In the genomic region with DNA sequence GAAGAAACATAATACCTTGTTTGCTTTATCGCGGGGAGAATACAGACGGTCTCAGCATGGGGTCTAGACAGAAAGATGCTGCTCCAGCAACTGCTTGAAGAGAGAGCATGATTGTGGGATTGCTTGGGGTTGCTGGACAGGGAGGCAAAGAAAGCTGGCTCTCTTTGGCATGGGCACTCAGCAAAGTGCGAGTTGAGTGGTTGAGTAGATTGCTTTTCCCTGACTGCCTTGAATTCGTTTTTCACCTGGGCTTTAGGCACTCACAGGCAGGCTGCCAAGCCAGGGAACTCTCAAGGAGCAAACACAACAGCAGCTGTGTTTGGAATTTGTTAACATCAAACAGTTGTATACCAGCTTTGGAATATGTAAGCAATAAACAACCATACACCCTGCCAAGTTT, we compare ENCODE assay signal across 18 mouse cellular contexts. TPM values are rescaled to one million over a fixed set of nuclear protein-coding genes. Genes with fewer than 3 reads are reported as not detected.
DNase-seq lines count a peak whose midpoint lies in the region; ATAC-seq and TF ChIP-seq lines count a peak whose summit lies in the region.
"Had no signal": no experiment of that assay in that cellular context is flagged by ENCODE, and none has a peak within 500 bp of the region (broad histone marks: within the 10 kb centered on the region; RNA-seq: fewer than 3 reads in every experiment).

Gene 1700019D03Rik (minus strand): TSS at position 101 of the 400 bp plus-strand sequence.

- no peak within 1 kb of the TSS for H3K4me2 ChIP-seq in midbrain, embryonic 13.5 days (replicated peaks)
- H3K4me2 ChIP-seq in midbrain, embryonic 15.5 days: no peak within 1 kb of the TSS
- no peak within 1 kb of the TSS for H3K4me2 ChIP-seq in intestine, postnatal 0 days (replicated peaks; ENCODE audit: low read depth)
- no peak within 1 kb of the TSS for H3K4me2 ChIP-seq in hindbrain, embryonic 16.5 days (ENCODE audit: low read length)
- H3K4me2 ChIP-seq: embryonic facial prominence, embryonic 13.5 days; hindbrain, embryonic 12.5 days; lung, embryonic 14.5 days had no signal

- no peaks in the 10 kb centered on the region for H3K27me3 ChIP-seq in midbrain, embryonic 13.5 days
- no peaks in the 10 kb centered on the region for H3K27me3 ChIP-seq in midbrain, embryonic 15.5 days (replicated peaks)
- H3K27me3 ChIP-seq in intestine, postnatal 0 days (replicated peaks; ENCODE audit: control insufficient read depth, insufficient read depth, low read length): no peaks in the 10 kb centered on the region
- H3K27me3 ChIP-seq in hindbrain, embryonic 16.5 days (replicated peaks; ENCODE audit: control insufficient read depth, insufficient read depth, low read length): no peaks in the 10 kb centered on the region
- H3K27me3 ChIP-seq: embryonic facial prominence, embryonic 13.5 days; hindbrain, embryonic 12.5 days had no signal

- no peak within 1 kb of the TSS for H3K4me3 ChIP-seq in layer of hippocampus, adult 2 months
- no peak within 1 kb of the TSS for H3K4me3 ChIP-seq in midbrain, embryonic 13.5 days (replicated peaks)
- H3K4me3 ChIP-seq in midbrain, embryonic 15.5 days: no peak within 1 kb of the TSS
- no peak within 1 kb of the TSS for H3K4me3 ChIP-seq in intestine, postnatal 0 days (ENCODE audit: low read depth, low read length)
- H3K4me3 ChIP-seq in hindbrain, embryonic 16.5 days (ENCODE audit: low read length): no peak within 1 kb of the TSS
- H3K4me3 ChIP-seq: embryonic facial prominence, embryonic 13.5 days; heart, adult 2 months; hindbrain, embryonic 12.5 days had no signal

- no peak for ATAC-seq in midbrain, embryonic 13.5 days
- no peak for ATAC-seq in midbrain, embryonic 15.5 days (replicated peaks)
- ATAC-seq in intestine, postnatal 0 days: no peak
- ATAC-seq in hindbrain, embryonic 16.5 days: no peak

- H3K9me3 ChIP-seq in midbrain, embryonic 13.5 days: no peaks in the 10 kb centered on the region
- H3K9me3 ChIP-seq in midbrain, embryonic 15.5 days: no peaks in the 10 kb centered on the region
- no peaks in the 10 kb centered on the region for H3K9me3 ChIP-seq in intestine, postnatal 0 days (ENCODE audit: control insufficient read depth)
- no peaks in the 10 kb centered on the region for H3K9me3 ChIP-seq in hindbrain, embryonic 16.5 days (ENCODE audit: control insufficient read depth, low read length)
- H3K9me3 ChIP-seq: embryonic facial prominence, embryonic 13.5 days; hindbrain, embryonic 12.5 days had no signal

- no peaks in the 10 kb centered on the region for H3K36me3 ChIP-seq in midbrain, embryonic 13.5 days
- no peaks in the 10 kb centered on the region for H3K36me3 ChIP-seq in midbrain, embryonic 15.5 days (replicated peaks)
- H3K36me3 ChIP-seq in intestine, postnatal 0 days (ENCODE audit: control insufficient read depth, insufficient read depth): no peaks in the 10 kb centered on the region
- H3K36me3 ChIP-seq in hindbrain, embryonic 16.5 days (ENCODE audit: control insufficient read depth, insufficient read depth, low read length): no peaks in the 10 kb centered on the region
- H3K36me3 ChIP-seq: embryonic facial prominence, embryonic 13.5 days; hindbrain, embryonic 12.5 days had no signal

- peak within 1 kb of the TSS; percentile 43 for H3K27ac ChIP-seq in layer of hippocampus, adult 2 months
- H3K27ac ChIP-seq in midbrain, embryonic 13.5 days: peak within 1 kb of the TSS; percentile 35; the same call in 1 of the 2 replicates
- H3K27ac ChIP-seq in midbrain, embryonic 15.5 days: no peak within 1 kb of the TSS
- H3K27ac ChIP-seq in intestine, postnatal 0 days (ENCODE audit: low read depth, low read length): no peak within 1 kb of the TSS
- H3K27ac ChIP-seq in hindbrain, embryonic 16.5 days (ENCODE audit: low read depth, low read length): no peak within 1 kb of the TSS
- H3K27ac ChIP-seq: embryonic facial prominence, embryonic 13.5 days; heart, adult 2 months; hindbrain, embryonic 12.5 days had no signal

- peak; percentile 20 for DNase-seq in cerebellum, adult 9-10 months
- no peak for DNase-seq in cerebellum, postnatal 36 days
- DNase-seq in layer of hippocampus, adult 2 months (ENCODE audit: low spot score in 2 of 2): no peak
- DNase-seq in layer of hippocampus, adult 9-11 months: no peak
- DNase-seq: adrenal gland, adult 2 months; gastrocnemius, postnatal 14 days; heart, adult 2 months; kidney, adult 18-20 months; kidney, postnatal 25 days; lung, embryonic 14.5 days; right cerebral cortex, adult 18-20 months had no signal

- no peak for TF ChIP-seq CTCF in layer of hippocampus, adult 2 months (conservative IDR thresholded peaks at IDR 0.05)
- TF ChIP-seq CTCF in intestine, postnatal 0 days (IDR thresholded peaks at IDR 0.05; ENCODE audit: low read depth): no peak

- 73% methylated on average over 5 of the region's 5 CpGs for WGBS in midbrain, embryonic 13.5 days
- WGBS in midbrain, embryonic 15.5 days: 63% methylated on average over 5 of the region's 5 CpGs
- WGBS in intestine, postnatal 0 days: 52% methylated on average over 5 of the region's 5 CpGs
- 52% methylated on average over 5 of the region's 5 CpGs for WGBS in hindbrain, embryonic 16.5 days

- H3K4me1 ChIP-seq in midbrain, embryonic 13.5 days (replicated peaks): no peaks in the 10 kb centered on the region
- H3K4me1 ChIP-seq in midbrain, embryonic 15.5 days: no peaks in the 10 kb centered on the region
- H3K4me1 ChIP-seq in intestine, postnatal 0 days (replicated peaks; ENCODE audit: control insufficient read depth, insufficient read depth, low read length): no peaks in the 10 kb centered on the region
- H3K4me1 ChIP-seq in hindbrain, embryonic 16.5 days (ENCODE audit: control insufficient read depth, insufficient read depth, low read depth, low read length): no peaks in the 10 kb centered on the region
- H3K4me1 ChIP-seq: embryonic facial prominence, embryonic 13.5 days; hindbrain, embryonic 12.5 days had no signal

- no peak within 1 kb of the TSS for H3K9ac ChIP-seq in midbrain, embryonic 13.5 days (replicated peaks)
- H3K9ac ChIP-seq in midbrain, embryonic 15.5 days: no peak within 1 kb of the TSS
- H3K9ac ChIP-seq in intestine, postnatal 0 days (ENCODE audit: low read depth, low read length): no peak within 1 kb of the TSS
- H3K9ac ChIP-seq in hindbrain, embryonic 16.5 days (ENCODE audit: low read depth, low read length): no peak within 1 kb of the TSS
- H3K9ac ChIP-seq: embryonic facial prominence, embryonic 13.5 days; hindbrain, embryonic 12.5 days; lung, embryonic 14.5 days had no signal

RNA-seq across cellular contexts. Expression of gene 1700019D03Rik, which starts in this region (rescaled TPM):
- 1 to 10 TPM; 7.8 to 7.9 TPM for total RNA-seq in layer of hippocampus, adult 2 months (2021)
- 0.83 and 1.8 TPM in 2 replicates for polyA plus RNA-seq in midbrain, embryonic 13.5 days (2015; fragmentation: Nextera tagmentation; extraction: Ambion mirVana)
- polyA plus RNA-seq in midbrain, embryonic 15.5 days (2015; fragmentation: Nextera tagmentation; extraction: Ambion mirVana): 2.7 and 3.4 TPM in 2 replicates
- polyA plus RNA-seq in intestine, postnatal 0 days (2015; fragmentation: Nextera tagmentation; extraction: Ambion mirVana): 30.5 and 30.7 TPM in 2 replicates
- polyA plus RNA-seq in hindbrain, embryonic 16.5 days (2015; fragmentation: Nextera tagmentation; extraction: Ambion mirVana): 5.3 and 6.5 TPM in 2 replicates
- total RNA-seq: liver, adult 2 months had no signal
- polyA plus RNA-seq: liver, adult 2 months had no signal

Comparison
In these comparisons a context has a peak if more than half of its experiments do, and no peak if none do; other contexts are left out.
1. H3K27ac ChIP-seq: peak in layer of hippocampus, adult 2 months (single experiment) and midbrain, embryonic 13.5 days (single experiment); none in midbrain, embryonic 15.5 days (single experiment), intestine, postnatal 0 days (single experiment) and hindbrain, embryonic 16.5 days (single experiment).